Mouse (Mus musculus) thymus, adult 2 months (tissue): ENCODE data around the gene Lair1.

Experiments
- CTCF ChIP-seq: fragments of 200-500 bp; IDR thresholded peaks from 2 replicates; pipeline ENCODE4 v1.5.1; 2012; ENCODE audit warnings: mild to moderate bottlenecking, control low read depth, low read length, moderate library complexity, borderline replicate concordance; ENCODE audit not compliant: control insufficient read depth, poor library complexity, insufficient read depth; ENCODE audit errors: extremely low read depth
- POLR2A ChIP-seq: fragments of 200-500 bp; IDR thresholded peaks from 2 replicates; pipeline ENCODE4 v1.6.1; 2012; ENCODE audit warnings: mild to moderate bottlenecking, low read length, control low read depth, moderate library complexity; ENCODE audit not compliant: control insufficient read depth, poor library complexity, insufficient read depth; ENCODE audit errors: extremely low read depth

DNA sequence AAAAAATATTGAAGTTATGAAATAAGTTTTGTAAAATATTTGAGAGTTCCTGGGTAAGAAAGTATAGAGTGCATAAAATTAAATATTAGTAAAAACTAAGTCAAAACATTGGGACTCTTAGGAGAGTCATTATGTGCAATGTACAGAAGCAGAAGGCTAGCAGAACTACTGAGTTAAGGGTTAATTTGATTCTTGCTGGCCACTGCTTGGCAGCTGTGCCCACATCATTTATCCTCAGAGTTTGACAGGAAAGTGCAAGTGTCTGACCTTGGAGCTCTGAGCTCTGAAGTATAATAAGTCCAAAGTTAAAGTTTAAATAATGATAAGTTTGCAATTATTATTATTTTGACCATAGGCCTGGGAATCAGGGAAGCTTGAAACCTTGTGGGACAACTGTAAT lies 18.7 kb upstream of the Lair1 start:
- no peak for TF ChIP-seq CTCF
- no peak for TF ChIP-seq POLR2A
